Mouse (Mus musculus): Measurements from ENCODE around the gene Gm10762. TPM values are rescaled to one million over a fixed set of nuclear protein-coding genes. Genes with fewer than 3 reads are reported as not detected.
"Not testable (repeated sequence)": the region's sequence is repeated elsewhere in the genome, so short reads cannot be mapped to it uniquely, and the experiment has no call there.

The Gm10762 gene
- 24.4 and 26.3 TPM in 2 replicates for polyA plus RNA-seq (2015; fragmentation: Nextera tagmentation; extraction: Ambion mirVana)

DNA sequence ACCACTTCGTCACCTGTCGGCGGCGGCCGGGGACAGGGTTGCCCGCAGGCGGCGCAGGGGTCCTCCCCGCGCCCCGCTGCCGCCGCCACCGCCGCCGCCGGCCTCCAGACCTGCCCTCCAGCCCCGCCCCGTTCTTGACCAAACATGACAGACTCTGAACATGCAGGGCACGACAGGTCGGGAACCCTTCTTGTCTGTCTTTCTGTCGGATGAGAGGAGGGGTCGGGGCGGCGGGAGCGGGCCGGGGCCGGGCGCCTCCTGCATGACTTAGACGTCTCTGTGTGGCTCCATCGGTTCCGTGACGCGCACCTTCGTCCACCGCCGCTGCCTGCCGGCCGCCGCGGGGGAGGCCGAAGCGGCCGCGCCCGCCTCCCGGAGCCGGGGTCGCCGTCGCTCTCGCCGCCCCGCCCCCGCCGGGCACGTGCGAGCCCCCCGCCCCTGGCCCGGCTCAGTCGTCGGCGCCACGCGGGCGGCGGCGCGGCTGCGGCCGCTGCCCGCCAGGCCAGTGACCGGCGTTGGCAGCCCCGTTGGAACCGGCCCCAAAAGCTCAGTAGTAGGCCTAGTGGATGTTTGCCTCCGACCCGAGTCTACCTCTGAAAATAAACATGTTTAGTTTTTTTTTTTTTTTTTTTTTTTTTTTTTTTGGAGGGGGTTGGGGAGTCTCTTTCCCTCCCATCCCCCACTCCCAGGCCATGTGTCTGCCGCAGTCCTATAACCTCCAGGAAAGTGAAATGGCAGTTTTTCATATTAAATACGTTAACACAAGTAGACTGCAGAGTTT is at the start of gene Gm10762:
Gm10762 (minus strand) TSS at position 65 of the 781 bp plus-strand sequence.
- peaks cover 11% of the 10 kb centered on the region for H3K4me1 ChIP-seq
- peak within 1 kb of the TSS; percentile 47 for H3K4me2 ChIP-seq (replicated peaks)
- ATAC-seq (replicated peaks): peak; percentile 68
- peak within 1 kb of the TSS; percentile 90 for H3K4me3 ChIP-seq
- peak within 1 kb of the TSS; percentile 100 for H3K9ac ChIP-seq (replicated peaks)
- peak within 1 kb of the TSS; percentile 100 for H3K27ac ChIP-seq (replicated peaks)
- no peaks in the 10 kb centered on the region for H3K36me3 ChIP-seq
- H3K27me3 ChIP-seq: no peaks in the 10 kb centered on the region
- WGBS: under 1% methylated on average over 78 of the region's 80 CpGs
- H3K9me3 ChIP-seq: no peaks in the 10 kb centered on the region

DNA sequence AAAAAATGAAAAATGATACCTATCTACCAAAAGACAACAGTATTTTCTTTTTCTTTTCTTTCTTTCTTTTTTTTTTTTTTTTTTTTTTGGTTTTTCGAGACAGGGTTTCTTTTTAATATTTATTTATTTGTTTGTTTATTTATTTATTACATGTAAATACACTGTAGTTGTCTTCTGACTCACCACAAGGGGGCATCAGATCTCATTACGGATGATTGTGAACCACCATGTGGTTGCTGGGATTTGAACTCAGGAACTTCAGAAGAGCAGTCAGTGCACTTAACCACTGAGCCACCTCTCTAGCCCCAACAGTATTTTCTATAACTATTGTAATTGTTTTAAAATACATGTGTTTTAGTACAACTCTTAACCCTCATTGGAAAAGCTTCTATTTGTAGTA is 41.3 kb upstream of the Gm10762 start:
- not testable (repeated sequence) for H3K9ac ChIP-seq (replicated peaks); H3K4me2 ChIP-seq (replicated peaks); ATAC-seq (replicated peaks); H3K4me1 ChIP-seq; H3K9me3 ChIP-seq; H3K4me3 ChIP-seq; H3K27ac ChIP-seq (replicated peaks); H3K27me3 ChIP-seq; H3K36me3 ChIP-seq
- 76% methylated on average over 2 of the region's 2 CpGs for WGBS

DNA sequence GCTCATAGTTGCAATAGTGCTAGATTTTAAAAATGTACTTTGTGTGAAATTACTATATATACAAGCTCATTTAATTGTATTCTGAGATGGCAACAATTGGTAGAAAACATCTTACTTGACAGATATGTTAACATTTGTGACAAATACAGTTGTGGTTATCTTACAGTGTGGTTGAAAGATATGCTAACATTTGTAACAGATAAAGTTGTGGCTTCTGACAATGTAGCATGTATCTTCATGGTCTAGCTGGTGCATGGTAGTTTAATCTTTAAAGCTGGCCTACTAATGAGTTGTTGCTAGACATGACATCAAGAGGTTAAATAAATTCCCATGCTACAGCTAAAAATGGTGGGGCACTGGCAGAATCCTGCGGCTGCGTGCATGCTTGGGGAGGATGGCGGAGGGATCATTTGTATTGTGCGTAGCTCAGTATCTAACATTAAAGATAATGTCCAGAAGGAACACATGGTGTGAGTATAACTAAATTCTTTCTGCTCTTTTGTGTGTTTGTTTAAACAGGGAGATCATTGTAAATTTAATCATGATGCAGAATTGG is 38.7 kb upstream of the Gm10762 start:
- Histone ChIP-seq H3K9ac (replicated peaks) (no peak overlapping the region), H3K9me3 (no peaks in the 10 kb centered on the region)
- 72% methylated on average over 4 of the region's 4 CpGs for WGBS

DNA sequence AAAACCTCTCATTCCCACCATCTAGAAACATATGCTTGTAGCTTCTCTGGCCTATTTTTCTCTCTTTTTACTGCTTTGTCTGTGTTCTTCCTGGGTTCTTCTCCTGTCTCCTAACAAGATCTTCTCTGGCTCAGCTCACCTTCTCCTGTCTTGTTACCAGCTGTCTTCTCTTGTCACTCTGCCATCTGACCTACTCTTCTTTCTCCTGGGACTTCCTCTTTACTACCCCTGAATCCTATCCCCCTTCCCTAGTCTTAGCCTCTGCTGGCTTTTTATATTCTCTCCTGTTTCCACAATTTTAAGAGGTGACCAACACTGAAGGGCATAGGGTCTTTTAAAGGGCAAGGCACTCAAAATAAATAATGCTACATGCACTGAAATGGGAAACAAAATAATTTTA is 37.3 kb upstream of the Gm10762 start:
- H3K36me3 ChIP-seq: no peaks in the 10 kb centered on the region
- ATAC-seq (replicated peaks): no peak
- H3K27ac ChIP-seq (replicated peaks): no peak overlapping the region
- H3K9ac ChIP-seq (replicated peaks): no peak overlapping the region
- no peaks in the 10 kb centered on the region for H3K27me3 ChIP-seq
- H3K9me3 ChIP-seq: no peaks in the 10 kb centered on the region
- no peak overlapping the region for H3K4me2 ChIP-seq (replicated peaks)
- H3K4me3 ChIP-seq: no peak overlapping the region
- H3K4me1 ChIP-seq: no peaks in the 10 kb centered on the region

More for the DNA sequence above, 38.7 kb upstream of the Gm10762 start:
- Histone ChIP-seq H3K27me3 (no peaks in the 10 kb centered on the region), H3K4me1 (no peaks in the 10 kb centered on the region), H3K27ac (replicated peaks) (no peak overlapping the region), H3K4me2 (replicated peaks) (no peak overlapping the region), H3K36me3 (no peaks in the 10 kb centered on the region), H3K4me3 (no peak overlapping the region)
- no peak for ATAC-seq (replicated peaks)

DNA sequence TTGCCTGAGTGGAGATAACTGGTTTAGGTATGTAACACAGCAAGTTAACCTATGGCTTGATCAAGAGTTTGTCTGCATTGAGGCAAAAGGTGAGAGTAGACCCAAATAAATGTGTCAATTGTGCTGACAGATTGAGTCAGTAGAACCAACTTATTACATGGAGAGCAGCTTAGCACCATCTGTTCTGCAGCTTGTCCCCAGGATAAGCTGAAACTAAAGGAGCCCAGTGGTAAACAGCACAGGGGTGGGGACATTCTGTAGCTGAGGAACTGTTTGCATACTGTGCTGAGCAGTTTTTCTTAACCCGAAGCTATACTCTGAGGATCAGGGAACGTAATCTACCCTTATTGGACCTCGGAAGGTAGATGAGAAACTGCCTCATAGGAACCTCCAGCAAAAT is 17.2 kb upstream of the Gm10762 start:
- no peak overlapping the region for H3K4me2 ChIP-seq (replicated peaks)
- WGBS: 92% methylated on average over 3 of the region's 3 CpGs
- no peak overlapping the region for H3K9ac ChIP-seq (replicated peaks)
- no peaks in the 10 kb centered on the region for H3K4me1 ChIP-seq
- H3K27ac ChIP-seq (replicated peaks): no peak overlapping the region
- no peaks in the 10 kb centered on the region for H3K9me3 ChIP-seq
- no peaks in the 10 kb centered on the region for H3K36me3 ChIP-seq
- no peak for ATAC-seq (replicated peaks)
- no peaks in the 10 kb centered on the region for H3K27me3 ChIP-seq
- H3K4me3 ChIP-seq: no peak overlapping the region

DNA sequence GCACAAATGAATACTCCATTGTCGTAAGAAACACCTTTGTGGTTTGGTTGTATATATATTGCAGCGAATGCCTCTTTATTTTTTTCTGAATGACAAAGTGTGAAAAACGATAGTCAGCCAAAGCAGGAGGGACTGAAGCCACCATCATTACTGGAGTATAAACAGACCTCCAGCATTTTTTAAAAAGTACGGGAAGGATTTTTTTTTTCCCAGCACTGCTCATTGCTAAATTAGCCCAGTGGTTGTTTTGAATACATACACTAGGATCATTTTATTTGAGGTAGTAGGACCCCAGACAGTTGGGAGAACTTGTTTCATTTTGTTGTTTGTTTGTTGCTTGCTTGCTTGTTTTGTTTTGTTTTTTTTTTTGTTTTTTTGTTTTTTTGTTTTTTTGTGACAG is 8.0 kb upstream of the Gm10762 start:
- Histone ChIP-seq H3K36me3 (no peaks in the 10 kb centered on the region), H3K9me3 (no peaks in the 10 kb centered on the region), H3K9ac (replicated peaks) (no peak overlapping the region), H3K27ac (replicated peaks) (no peak overlapping the region), H3K27me3 (no peaks in the 10 kb centered on the region), H3K4me2 (replicated peaks) (no peak overlapping the region), H3K4me3 (no peak overlapping the region), H3K4me1 (no peaks in the 10 kb centered on the region)
- 72% methylated on average over 4 of the region's 4 CpGs for WGBS
- ATAC-seq (replicated peaks): no peak

DNA sequence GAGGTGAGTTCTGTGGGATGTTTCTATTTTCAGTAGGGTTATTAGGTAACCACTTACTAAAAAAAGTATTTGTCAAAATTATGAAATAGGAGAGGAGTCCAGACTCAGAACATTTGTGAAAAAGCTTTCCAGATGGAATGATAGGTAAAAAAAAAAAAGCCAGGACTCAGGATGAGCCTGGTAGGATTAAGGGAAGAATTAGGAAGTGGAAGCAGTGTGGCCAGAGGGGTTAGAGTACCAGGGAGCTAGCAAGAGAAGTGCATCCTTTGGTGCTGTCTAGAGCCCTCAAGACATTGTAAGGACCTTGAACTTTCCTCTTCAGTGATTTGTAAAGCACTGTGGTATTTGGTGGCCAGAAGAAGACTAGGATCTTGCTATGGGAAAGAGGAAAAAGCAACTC is 4.8 kb upstream of the Gm10762 start:
- no peak overlapping the region for H3K4me2 ChIP-seq (replicated peaks)
- no peaks in the 10 kb centered on the region for H3K9me3 ChIP-seq
- no peak overlapping the region for H3K4me3 ChIP-seq
- no peaks in the 10 kb centered on the region for H3K36me3 ChIP-seq
- ATAC-seq (replicated peaks): no peak
- H3K4me1 ChIP-seq: no peaks in the 10 kb centered on the region
- H3K27ac ChIP-seq (replicated peaks): no peak overlapping the region
- no peaks in the 10 kb centered on the region for H3K27me3 ChIP-seq
- no peak overlapping the region for H3K9ac ChIP-seq (replicated peaks)

DNA sequence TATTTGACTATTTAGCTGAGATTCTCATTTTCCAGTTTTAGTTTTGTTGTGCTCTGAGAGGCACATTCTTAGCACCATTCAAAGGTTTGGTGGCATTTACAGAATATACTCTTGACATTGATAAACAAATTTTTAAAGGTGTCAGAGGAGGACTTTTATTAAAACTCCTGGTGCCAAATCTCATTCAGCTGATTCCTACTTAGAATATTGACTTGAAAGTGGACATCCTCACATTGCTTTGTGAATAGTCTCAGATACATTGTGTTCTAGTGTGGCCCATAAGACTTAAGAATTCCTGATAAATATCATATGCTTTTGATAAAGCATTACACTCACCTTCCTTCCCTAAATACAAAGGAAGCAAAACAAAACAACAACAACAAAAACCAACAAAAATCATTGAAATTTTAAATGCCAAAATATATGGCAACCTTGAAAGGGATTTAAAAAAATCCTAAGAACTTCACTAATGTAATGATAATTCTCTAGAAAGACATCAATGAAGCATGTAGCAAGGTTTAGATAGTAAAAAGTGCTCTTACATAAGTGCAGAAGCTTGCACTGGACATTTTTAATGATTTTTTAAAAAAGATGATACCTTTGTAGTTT is 1.1 kb upstream of the Gm10762 start:
- Histone ChIP-seq H3K4me2 (replicated peaks) (peak overlapping the region; percentile 39), H3K27me3 (no peaks in the 10 kb centered on the region), H3K27ac (replicated peaks) (peak overlapping the region; percentile 100), H3K9me3 (no peaks in the 10 kb centered on the region), H3K4me3 (peak overlapping the region; percentile 90), H3K4me1 (peaks cover 11% of the 10 kb centered on the region), H3K9ac (replicated peaks) (peak overlapping the region; percentile 100), H3K36me3 (no peaks in the 10 kb centered on the region)
- ATAC-seq (replicated peaks): no peak

DNA sequence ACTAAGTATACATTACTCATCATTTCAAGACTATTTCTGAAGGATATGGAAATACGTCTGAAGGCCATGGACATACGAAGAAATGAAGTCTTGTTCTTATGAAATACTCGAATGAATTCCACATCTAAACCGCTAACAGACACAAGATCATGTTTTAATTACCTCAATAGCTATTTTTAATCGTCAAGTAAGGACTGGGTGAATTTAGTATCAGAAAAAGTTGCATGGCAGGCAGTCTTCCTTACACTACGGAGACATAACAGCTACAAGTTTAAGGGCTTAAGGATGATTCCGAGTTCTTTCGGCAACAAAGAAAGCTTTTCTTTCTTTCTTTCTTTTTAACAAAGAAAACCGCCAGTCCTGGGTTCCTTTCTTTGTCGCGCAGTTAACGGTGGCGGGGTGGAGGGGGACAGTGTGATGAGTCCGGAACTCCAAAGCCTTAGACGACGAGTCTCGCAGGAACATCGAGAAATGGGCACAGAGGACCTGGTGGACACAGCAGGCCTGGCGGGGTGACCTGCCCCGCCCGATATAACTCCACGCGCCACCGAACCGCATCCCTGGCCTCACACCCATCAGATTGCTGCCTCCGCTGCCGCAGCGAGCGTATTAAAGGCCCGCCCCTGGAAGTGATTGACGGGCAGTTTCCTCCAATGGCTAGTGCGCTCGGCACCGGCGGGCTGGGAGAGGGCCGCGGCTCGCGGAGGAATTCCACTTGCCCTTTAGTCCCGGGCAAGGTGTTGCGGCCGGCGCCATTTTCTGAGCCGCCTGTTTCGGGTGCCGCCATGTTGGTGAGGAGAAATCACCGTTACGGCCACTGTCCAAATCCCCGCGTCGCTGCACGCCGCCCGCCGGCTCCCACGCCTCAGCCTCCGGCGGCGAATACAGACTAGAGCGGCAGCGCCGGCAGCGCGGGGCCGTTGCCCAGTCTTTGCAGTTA is 614 bp downstream of the Gm10762 start, which contains the start of gene Zc3h6:
Zc3h6 (plus strand) TSS at position 762 of the 940 bp plus-strand sequence.
- Histone ChIP-seq H3K9ac (replicated peaks) (peak within 1 kb of the TSS; percentile 100), H3K36me3 (no peaks in the 10 kb centered on the region), H3K27me3 (no peaks in the 10 kb centered on the region), H3K27ac (replicated peaks) (peak within 1 kb of the TSS; percentile 100), H3K4me2 (replicated peaks) (peak within 1 kb of the TSS; percentile 47), H3K4me3 (peak within 1 kb of the TSS; percentile 90), H3K4me1 (peaks cover 11% of the 10 kb centered on the region), H3K9me3 (no peaks in the 10 kb centered on the region)
- ATAC-seq (replicated peaks): peak; percentile 98
- under 1% methylated on average over 65 of the region's 65 CpGs for WGBS

DNA sequence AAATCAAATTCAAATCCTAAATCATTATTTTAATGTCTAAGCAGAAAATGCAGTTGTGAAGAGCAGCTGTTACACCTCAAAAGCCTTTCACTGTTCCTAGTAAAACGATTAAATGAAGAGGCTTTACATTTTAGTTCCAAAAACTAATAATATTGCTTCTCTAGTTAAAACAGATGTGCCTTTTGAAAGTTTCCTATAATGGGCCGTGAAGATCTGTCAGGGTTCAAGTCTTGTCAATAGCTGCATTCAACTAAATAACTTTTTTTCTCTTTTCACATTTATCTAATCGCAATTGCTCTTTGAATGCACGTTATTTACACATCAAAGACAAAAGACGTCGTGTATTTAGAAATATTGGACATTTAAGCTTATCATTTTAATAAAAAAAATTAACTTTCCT is 1.3 kb downstream of the Gm10762 start:
- no peak for ATAC-seq (replicated peaks)
- H3K36me3 ChIP-seq: no peaks in the 10 kb centered on the region
- peak overlapping the region; percentile 100 for H3K27ac ChIP-seq (replicated peaks)
- no peaks in the 10 kb centered on the region for H3K27me3 ChIP-seq
- WGBS: 4% methylated on average over 6 of the region's 6 CpGs
- 0 out of 2 replicates have a peak overlapping the region, but pooled peaks have one; percentile 32 for H3K9ac ChIP-seq (replicated peaks)
- peaks cover 11% of the 10 kb centered on the region for H3K4me1 ChIP-seq
- peak overlapping the region; percentile 90 for H3K4me3 ChIP-seq
- H3K9me3 ChIP-seq: no peaks in the 10 kb centered on the region
- peak overlapping the region; percentile 47 for H3K4me2 ChIP-seq (replicated peaks)

DNA sequence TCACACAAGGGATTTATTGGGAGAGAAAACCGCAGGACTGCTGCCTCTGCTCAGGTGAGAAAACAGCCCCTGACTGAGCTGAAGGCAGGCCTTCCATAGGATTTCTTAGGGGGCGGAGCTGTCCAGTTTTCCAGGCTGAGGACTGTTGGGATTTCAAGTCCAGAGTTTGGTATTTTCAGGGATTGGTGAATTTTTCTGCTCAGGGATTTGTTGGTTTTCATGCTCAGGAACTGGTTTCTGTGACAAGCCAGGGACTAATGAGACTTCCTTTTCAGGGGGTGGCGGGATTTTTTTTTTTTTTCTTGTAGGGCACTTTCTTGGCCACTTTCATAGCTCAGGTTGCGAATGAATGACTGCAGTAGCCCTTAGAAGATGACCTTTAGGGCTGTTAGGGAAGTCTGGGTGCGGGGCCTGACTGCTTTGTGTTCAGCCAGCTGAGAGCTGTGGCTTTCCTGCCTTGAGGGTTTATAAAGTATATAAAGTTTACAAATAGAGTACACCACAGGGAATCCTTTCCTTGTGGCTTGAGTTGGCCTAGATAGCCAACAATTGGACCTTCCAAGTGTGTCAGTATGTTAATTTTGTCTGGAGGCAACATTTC is 1.9 kb downstream of the Gm10762 start:
- Histone ChIP-seq H3K9ac (replicated peaks) (peak overlapping the region; percentile 13; the same call in 1 of the 2 replicates), H3K27me3 (no peaks in the 10 kb centered on the region), H3K36me3 (no peaks in the 10 kb centered on the region), H3K4me1 (peaks cover 11% of the 10 kb centered on the region), H3K9me3 (no peaks in the 10 kb centered on the region), H3K4me2 (replicated peaks) (peak overlapping the region; percentile 47), H3K27ac (replicated peaks) (peak overlapping the region; percentile 100), H3K4me3 (peak overlapping the region; percentile 90)
- no peak for ATAC-seq (replicated peaks)
- 40% methylated on average over 5 of the region's 5 CpGs for WGBS

Data from forebrain, embryonic 15.5 days (tissue).